Mouse (Mus musculus): ENCODE measurements around the gene Prr12.

The Prr12 gene

DNA sequence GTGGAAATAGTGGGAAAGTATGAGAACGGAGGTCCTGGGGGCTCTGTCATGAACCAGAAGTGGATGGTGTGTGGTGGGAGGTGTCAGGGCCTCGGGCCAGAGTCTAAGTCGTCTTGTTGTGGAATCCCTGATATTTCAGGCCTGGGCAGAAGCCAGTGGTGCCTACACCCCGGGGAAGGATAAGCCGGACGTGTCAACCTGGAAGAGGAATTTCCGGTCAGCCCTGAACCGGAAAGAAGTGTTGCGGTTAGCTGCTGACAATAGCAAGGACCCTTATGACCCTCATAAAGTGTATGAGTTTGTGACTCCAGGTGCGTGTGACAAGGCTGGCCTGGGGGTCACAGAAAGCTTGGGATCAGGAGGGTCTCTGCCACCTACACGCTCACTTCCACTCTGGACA lies 52.9 kb downstream of the Prr12 start:
- DNase-seq (ENCODE audit: low read depth, low spot score) = no peak

DNA sequence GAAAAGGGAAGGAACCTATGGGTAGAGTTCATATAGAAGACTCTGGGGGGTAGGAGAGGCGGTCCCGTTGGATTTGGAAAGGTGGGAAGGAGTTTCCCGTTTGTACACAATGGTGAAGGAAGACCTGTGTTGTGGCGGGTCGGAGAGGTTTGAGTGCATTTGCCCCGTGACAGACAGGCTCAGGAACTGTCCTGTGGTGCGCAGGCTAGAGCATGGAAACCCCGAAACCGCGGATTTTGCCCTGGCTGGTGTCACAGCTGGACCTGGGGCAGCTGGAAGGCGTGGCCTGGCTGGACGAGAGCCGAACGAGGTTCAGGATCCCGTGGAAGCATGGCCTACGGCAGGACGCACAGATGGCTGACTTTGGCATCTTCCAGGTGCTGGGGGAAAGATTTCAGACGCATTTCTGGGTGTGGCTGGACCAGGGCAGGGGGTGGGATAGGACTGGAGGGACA lies 54.2 kb downstream of the Prr12 start, which contains the start of gene Bcl2l12:
Gene Bcl2l12, minus strand, starts transcription at position 212 of the 455 bp plus-strand sequence.
- no peak for DNase-seq (ENCODE audit: low read depth, low spot score)

DNA sequence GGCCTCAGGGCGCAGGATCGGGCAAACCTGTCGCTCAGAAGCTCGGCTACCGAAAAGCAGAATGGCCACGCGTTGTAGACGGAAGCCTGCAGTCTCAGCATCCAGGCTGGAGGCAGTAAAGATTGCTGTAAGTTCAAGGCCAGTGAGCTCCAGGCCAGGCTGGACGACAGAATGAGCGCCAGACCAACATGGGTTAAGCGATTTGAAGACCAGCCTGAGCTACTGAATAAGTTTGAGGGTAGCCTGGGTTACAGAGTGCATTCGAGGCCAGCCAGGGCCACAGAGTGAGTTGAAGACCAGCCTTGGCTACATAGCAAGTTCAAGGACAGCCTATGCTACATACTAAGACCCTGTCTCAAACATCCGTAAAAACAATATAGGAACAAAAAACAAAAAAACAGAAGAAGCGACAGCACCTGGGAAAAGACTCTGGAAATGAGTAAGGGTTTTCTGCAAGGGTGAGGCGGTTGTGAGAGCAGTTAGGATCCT lies 54.7 kb downstream of the Prr12 start:
- DNase-seq (ENCODE audit: low read depth, low spot score) = no peak

DNA sequence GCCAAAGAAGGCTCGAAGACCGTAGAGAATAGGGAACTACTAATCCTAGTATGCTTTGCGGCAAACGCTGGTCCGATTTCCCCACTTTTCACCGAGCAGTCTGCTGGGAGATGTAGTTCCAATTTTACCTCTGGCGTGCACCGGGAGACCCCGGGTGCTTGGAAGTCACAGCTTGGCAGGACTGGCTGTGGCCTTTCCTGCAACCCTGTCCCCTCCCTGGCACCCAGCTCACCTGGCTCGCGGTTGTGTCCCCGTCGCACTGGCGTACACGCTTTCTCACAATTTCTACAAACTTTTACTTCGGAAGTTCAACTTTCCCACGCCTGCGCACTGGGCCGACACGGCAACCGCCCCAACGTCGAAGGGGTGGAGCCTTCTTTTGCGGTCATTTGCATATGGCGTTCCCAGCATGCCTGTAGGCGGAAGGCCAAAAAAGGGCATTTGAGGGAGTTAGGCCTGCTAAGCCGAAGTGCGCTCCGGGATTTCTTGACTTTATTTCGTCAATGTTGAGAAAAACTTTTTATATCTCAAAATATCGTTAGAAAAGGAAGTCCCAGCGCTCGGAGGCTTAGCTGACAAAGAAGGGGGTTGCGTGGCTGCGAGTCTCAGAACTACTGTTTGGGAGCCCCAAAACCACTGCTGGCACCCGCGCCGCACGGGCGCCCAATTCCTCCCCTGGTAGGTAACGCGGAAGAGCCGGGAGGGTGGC lies 55.3 kb downstream of the Prr12 start, which contains the start of gene Irf3:
Gene Irf3, plus strand, starts transcription at position 418 of the 709 bp plus-strand sequence.
- peak; percentile 97 for DNase-seq (ENCODE audit: low read depth, low spot score)

DNA sequence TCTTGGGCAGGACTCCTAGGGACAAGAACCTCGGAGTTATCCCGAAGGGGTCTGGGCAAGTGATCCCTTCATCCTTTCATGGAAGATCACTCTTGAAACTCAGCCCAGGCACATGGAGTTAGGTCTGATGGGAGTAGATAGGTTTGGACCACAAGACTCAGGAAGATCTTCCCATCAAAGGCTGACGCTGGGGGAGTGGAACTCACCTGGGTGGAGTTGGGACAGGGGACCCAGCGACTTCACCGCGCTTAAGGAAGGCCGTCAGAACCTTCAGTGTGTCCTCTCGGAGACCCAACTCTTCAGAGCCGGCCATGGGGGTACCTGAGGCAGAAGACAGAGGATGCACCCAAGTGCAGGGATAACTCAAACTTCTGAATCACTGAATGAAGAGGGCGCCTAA lies 56.0 kb downstream of the Prr12 start:
- DNase-seq (ENCODE audit: low read depth, low spot score) = no peak

DNA sequence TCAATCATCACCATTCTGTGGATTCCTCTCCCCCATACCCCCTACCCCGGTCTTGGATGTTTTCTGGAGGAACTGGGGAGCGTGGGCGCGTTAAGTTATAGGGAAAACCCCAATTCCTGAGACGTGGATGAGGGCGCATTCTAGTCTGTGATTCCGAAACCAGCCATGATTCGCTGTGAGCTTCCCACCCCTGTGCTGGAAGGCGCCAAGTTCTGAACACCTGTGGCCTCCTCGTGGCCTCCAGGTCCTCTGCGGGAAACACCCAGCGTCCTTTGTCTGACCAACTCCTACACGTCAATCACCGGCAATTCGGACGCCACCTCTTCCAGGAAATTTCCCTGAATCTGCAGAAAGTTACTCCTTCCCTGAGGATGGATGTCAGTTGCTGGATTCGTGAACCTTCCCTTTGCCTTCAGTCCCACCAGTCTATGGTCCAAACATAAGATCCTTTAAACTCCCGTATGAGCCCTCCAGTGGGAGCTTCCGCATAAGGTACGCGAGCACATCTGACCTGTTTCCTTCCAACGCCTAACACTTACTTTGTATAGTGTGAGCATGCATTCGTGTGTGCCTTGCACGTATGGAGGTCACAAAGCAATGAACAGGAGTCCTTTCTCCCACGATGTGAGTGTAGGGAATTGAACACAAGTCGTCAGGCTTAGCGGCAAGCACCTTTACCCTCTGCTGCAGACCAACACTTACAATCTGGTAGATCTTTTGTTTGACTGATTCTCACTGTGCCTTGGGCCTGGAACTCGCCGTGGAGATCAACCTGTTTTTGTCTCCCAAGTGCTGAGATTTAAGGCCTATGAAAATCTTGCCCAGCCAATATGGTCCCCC lies 65.6 kb downstream of the Prr12 start:
- DNase-seq (ENCODE audit: low read depth, low spot score) = no peak

DNA sequence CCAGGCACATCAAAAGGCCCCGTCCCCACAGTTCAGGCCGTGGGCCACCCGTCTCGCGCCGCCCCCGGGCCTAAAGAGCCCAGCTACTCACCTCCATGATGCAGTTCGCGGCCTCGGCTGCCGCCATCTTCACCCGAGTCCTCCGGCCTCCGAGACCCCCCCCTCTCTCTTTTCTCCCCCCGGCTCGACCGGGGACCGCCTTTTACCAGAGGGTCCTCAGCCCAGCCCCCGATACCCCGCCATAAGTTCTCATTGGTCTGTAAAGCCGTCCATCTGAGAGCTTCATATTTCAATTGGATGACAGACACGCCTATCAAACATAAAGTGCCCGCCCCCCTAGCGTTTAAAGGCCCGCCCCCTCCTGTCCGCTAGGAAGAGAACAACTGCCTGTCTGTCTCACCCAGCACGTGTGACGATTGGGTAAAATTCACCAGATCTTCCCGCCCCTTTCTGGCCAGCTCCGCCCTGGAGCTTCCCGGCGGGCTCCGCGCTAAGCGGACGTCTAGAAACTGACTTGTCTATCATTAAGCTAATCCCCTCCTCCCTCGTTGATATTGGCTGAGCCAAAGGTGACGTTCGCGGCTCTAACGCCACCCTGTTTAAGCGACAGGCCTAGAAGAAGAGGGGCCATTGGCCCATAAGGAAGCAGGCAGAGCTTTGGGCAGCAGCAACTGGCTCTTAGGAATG lies 66.3 kb downstream of the Prr12 start, which contains the start of gene Prmt1:
Gene Prmt1, minus strand, starts transcription at position 377 of the 687 bp plus-strand sequence.
- DNase-seq (ENCODE audit: low read depth, low spot score) = peak; percentile 100

DNA sequence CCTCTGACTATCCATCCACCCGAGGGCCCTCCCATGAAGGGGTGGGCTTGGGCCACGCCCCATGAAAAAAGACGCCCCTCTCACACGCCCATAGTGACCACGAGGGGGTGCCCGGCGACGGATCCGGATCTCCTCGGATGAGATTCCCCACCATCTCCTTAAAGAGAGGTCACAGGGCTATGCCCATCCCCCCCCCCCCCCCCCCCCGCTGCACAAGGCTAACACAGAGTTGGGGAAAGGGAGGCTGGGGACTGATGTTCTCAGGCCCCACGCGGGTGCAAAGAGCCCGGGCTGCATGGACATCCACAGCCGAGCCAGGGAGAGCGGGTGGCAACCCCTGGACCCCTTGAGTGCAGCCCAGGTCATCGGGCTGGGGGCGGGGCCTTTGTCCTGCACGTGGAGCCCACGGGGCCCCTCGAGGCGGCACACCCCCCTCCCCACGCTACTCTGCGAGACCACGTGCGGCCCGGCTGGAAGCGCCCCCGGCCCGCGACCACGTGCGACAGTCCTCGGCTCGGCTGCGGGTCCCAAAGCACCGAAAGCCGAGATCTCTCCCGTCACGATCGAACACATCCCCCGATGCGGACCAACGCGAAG lies 67.0 kb downstream of the Prr12 start:
- no peak for DNase-seq (ENCODE audit: low read depth, low spot score)

DNA sequence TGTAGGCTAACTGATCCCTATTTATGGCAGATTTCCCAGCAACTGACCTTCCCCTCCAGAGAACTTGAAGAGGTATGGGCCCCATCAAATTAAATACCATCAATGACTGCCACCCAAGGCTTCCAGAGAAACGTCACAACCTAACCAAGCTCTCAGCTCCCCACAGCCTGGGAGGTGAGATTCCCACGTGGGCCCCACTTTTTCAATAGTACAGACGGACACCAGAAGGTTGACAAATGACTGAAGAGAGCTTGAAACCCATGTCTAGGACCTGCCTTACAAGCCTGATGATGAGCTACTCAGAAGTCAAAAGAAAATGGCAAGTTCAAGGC lies 67.9 kb downstream of the Prr12 start:
- DNase-seq (ENCODE audit: low read depth, low spot score) = no peak

DNA sequence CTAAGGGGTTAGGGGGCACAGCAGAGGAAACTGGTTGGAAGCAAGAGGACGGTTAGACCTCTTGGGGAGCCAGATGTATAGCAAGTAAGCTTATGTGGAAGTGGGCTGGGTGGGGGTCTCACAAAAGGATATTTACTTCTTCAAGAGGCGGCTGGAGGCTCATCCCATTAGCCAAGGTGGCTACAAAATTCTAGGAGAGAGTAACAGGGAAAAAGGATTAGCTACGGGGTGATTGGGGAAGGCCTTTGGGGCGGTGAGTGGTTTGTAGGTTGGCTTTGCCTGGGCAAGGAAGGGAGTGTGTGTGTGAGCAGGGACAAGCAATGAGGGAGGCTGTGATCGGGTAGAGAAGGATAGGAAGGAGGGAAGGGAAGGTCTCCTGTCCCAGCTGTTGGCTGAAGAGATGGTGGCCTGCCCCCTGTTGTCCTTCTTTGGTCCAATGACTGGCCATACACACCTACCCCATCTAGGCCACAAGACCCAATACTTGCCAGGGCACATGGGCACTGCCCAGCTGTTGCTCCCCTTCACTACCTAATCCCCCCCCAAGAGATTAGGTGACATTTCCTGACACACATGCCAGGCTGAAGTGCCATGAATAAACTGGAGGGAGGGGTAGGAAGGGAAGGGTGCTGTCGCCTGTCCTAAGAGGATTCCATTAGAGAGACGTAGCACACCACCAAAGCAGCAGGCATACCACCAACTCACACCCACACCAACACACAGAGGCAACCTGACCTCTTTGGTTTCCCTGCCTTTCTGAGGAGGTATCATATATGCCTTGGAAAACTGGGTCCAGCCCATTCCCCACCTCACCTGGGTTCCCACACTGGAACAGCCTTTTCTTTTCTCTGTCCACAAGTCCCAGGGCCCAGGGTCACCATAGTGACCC lies 68.5 kb downstream of the Prr12 start:
- DNase-seq (ENCODE audit: low read depth, low spot score) = no peak

DNA sequence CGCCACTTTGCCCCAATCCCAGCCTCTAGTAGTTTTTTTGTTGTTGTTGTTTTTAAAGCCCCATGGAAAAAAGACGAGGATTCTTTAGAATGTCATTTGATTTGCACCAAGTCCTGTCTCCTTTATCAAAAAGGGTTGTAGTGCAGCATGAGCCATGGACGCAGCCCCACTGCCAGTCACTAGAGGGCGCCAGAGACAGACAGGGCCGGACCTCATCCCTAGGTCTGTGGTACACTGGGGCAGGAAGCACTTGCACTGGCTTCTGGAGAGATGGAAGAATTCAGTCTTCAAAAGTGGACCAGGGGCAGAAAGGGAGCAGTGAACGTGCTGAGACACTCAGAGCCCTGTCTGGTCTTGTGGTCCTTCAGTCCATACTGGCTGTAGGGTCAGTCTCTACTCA lies 69.6 kb downstream of the Prr12 start:
- DNase-seq (ENCODE audit: low read depth, low spot score) = no peak

DNA sequence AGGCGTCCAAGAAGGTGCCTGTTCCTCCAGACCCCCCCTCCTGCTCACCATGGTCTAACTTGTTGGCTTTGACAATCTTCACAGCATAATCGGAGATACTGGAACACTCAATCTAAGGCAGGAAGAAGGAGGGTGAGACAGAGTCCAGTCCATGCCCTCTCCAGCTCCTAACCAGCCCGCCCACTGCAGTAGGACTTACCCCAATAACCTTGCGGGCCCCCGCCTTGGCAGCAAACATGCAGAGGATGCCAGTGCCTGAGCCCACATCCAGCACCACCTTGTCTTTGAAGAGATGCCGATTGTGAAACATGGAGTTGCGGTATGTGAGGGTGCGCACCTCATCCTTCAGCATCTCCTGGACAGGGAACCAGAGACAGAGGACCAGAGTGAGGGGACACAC lies 71.1 kb downstream of the Prr12 start:
- DNase-seq (ENCODE audit: low read depth, low spot score) = no peak

DNA sequence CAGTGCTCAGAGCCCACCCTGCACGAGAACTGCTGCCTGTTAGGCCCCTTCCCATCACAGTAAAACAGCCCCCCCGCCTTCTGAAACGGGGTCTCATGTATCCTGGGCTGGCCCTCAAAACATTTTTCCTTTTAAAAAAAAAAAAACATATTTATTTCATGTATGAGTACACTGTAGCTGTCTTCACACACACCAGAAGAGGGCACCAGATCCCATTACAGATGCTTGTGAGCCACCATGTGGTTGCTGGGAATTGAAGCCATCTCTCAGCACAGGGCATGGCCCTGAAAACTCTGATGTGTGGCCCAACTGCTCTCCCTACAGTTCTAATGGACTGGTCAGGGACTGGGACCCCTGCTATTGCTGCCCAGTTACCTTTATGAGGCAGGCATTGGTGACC lies 74.4 kb downstream of the Prr12 start:
- no peak for DNase-seq (ENCODE audit: low read depth, low spot score)
